Mouse (Mus musculus) induced T-regulatory cell, adult 2 months (primary cell): ENCODE data around the gene Crmp1.
A peak's percentile ranks its signal among the peaks of the same experiment; 100 is the strongest.

Experiments
- DNase-seq: peaks from one replicate; pipeline ENCODE4 v3.0.0-alpha.2; 2012; ENCODE audit warnings: low read depth

Crmp1 gene

DNA sequence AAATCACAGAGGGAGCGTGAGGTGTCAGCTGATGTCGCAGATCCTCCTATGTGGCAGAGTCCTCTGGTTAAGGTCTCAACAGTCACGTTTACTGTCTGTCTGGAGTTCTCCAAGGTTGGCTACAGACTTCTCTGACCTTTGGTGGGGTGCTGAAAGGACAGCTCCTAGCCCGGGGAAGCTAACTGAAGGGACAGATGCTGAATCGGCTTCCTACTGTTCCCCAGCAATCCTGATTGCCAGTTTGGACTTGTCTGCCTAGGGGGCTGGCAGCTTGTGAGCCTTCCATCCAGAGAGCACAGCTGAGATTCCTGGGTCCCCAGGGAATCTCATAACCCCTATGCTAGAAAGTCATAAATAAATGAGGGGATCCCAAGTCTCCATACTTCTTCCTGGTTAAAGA lies 1.2 kb upstream of the Crmp1 start:
- DNase-seq = peak; percentile 31

DNA sequence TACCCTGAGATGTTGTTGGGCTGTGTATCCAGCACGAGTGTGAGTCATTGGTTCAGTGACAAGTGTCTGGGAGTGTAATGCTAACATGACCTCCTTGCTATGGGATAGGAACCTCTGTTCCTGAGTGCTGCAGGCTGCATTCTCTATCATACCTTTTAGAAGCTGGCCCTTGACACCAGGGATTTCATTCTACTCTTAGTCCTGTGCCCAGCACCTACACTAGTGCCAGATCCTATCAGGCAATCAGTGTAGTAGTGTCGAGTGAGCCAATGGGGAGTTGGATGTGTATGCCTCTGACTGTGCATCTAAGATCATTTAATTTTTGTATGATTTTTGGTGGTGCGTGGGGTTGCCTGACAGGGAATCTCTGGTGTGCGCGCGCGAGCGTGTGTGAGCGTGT lies 516 bp upstream of the Crmp1 start:
- DNase-seq = peak; percentile 3

DNA sequence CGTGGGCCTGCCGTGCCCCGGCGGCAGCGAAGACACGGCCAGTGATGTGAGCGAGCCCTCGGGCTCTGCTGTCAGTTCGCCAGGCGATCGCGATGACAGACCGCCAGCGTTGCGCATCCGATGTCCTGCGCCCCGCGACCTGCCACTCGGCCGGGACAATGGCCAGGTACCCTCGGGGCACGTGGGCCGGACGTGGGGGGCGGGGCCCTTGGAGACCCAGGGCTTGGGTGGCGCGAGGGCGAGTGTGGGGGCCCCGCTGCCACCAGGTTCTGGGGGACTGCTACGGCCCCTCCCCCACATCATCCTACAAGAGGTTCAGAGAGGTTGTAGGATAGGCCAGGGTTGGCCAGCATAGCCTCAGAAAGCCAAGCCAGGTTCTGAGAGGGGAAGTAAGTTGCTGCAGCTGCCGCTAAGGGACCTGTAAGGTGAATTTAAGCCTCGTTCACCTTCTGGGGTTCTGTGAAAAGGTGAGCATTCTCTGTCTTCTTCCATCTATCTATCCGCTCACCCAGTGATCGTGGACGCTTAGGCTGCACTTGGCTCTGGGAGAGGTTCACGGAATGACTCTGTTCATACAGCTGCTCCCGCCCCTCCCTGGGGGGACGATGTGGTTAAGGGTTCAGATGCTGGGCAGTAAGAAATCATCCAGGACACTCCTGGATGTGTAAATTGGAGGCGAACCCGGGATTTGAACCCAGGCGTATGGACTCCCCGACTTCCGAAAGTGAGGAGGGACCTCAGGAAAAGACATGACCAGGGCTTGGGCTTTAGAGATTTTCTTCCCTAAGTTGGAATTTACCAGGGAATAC lies 824 bp downstream of the Crmp1 start:
- DNase-seq = peak; percentile 7

DNA sequence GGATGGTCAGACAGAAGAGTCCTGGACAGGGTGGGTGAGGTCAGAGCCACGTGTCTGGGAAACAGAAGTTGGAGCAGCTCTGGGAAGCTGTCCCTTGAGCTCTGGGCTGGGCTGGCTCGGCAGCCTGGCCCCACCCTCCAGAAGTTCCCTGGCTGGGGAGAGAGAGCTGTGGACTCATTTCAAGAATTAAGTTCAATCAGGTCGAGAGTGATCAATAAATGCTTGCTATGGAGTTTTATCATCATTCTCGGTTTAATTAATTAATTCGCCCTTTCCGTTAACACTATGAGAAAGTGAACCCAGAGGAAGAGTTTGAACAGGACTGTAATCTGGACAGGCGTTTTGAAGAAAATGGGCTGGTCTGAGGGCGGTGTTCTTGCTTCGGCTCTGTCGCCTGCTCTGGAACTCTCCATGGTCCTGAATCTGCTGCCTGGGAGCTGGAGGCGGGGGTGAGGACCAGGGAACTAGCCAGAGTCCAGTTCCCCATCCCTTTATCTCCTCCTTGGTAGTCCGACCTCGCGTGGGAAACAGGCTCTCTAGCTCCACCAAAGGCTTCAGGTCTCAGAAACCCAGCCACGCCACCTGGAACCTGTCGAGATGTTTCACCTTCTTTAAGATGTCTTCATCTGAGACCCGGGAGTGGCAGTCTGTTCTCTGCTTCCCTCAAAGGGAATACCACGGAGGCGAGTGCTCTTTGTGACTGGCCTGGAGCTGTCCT lies 1.6 kb downstream of the Crmp1 start:
- peak; percentile 80 for DNase-seq

DNA sequence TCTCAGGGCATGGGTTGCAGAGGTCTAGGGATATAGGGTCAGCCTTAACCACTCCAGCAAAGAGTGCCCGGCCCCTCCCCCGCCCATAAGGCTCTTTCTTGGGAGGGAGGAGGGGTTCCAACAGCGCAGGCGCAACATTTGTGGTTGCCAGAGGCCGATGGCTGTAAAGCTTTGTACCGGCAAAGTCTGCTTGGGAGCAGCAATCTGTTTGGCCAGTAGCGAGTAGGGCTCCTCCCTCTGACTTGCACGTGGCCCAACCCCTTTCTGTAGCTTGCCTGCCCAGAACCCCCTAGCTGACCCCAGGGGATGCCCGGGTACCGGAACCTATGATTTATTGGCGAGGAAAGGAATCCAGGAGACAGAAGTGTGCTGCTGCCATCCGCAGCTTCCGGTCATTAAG lies 2.4 kb downstream of the Crmp1 start:
- DNase-seq = peak; percentile 34

DNA sequence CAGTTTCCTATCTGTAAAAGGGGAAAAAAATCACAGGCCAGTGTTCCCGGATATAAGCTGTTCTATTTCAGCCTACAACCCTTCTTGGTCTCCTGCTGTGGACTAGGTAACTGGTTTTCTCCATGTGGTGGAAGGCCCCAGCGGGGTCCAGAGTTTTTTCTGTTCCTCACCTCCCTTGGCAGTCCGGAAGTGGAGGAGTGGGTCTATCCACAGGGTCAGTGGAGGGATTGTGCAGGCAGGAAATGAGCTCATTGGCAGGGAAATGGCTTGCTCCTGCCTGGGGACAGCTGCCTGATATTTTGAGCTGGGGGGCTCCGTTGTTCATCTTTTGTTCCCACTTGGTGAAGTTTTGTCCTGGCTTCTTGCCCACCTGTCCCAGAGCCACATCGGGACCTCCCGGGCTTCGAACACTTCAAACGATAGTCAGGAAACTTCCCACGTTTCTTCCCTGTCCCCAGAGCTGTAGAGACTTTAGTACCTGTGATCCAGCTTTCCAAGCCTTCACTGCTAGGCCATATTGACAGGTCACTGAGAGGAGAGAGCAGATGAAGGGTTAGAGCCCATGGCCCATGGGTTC lies 3.0 kb downstream of the Crmp1 start:
- peak; percentile 9 for DNase-seq

DNA sequence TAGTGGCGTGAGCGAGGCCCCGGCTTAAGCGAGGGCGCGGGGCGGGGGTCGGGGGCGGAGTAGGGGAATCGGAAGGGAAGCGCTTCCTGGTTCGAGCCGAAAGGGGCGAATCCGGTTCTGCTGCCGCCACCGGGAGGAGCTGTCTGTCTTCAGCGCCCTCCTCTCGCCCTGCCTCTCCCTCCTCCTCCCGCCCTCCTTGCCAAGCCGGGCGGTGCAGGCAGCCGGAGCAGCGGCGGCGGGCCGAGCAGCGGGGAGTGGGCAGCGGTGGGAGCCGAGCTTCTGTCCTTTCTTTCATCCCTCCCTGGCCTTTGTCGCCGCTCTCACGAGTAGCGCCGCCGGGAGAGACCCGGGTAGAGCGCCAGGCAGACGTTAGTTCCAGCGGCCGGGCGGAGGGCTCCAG lies 3.9 kb downstream of the Crmp1 start:
- DNase-seq = peak; percentile 70

DNA sequence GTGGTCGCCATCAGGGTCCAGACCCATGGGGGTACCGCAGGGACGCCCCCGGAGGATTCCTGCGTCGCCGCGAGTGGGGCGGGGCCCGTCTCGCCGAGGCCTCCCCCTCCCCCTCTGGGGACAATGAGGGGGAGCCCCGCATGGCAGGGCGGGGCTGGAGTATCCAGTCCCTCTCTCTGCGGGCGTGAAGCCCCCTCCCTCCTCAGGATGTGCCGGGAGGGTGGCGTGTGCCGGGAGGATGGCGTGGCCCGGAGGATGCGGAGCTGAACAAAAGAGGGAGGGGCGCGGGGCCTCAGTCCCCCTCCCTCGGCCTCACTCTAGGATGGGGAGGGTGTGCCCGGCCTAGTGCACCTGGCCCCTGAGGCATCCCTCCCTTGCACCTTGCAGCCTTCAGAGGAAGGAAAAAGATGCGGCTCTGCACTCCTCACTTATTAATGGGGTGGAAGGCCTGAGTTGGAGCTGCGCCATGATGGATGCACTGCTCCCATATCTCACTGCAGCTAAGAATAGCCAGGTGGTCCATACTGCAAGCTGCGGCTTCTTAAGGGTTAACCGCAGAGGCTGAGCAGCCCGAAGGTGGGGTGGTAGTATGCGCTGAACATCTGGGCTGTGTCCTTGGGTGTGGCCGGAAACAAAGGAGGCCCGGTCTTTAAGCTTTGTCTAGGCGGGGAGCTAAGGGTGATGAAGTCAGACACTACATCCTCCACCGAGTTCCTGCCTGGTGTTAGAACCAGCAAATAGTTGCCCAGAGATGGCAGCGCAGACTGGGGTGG lies 4.6 kb downstream of the Crmp1 start:
- DNase-seq = peak; percentile 71

DNA sequence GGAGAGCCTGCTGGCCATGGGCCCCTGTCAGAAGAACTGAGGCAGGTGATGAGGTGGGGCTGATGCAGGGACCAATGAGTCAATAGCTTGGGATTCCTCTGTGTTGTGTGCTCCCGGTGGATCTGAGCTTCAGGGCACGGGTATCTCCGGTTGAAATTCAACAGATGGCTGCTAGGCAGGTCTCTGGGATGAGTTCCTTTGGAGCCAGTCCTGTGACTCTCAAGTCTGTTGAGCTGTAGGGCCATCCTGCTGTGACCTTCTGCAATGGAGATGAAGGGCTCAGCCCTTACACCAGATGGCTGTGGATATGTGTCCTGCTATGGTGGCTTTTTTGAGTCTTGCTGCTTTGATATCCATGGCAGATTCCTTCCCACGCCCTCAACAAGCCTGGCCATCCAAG lies 5.7 kb downstream of the Crmp1 start:
- peak; percentile 2 for DNase-seq

DNA sequence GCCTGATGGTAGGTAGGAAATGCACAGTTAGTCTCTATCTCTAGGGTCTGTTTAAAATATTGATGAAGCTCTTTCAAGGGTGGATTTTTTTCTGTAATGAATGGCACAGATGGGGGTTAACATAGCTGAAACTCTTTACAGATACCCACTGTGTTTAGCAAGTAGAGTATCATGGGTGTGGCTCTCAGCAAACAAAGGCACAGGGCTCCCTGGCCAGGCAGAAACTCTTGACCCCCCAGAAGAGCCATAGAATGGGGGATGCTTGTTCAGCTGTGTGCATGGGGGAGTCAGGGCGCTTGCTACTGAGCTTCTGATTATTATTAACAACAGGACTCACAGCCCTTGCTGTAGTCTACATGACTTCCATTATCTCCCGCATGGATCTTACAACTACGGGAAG lies 7.1 kb downstream of the Crmp1 start:
- no peak for DNase-seq

DNA sequence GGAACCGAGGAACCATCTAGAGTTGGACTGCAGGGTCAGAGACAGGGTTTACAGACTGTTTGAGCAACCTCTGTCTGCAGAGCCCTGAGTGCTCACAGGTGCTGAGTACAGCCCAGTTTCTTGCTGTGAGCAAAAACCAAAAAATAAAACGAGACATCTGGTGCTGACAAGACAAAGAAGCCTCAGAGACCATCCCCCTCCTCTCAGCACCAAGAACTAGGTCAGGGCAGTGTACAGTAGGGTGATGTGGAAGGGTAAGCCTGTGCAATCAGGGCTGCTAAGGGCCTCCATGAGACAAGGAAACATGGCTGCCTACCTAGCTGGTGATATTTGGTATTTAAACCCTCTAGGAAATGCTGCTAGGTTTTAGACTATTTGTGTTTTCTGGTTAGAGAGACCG lies 9.9 kb downstream of the Crmp1 start:
- DNase-seq = no peak

DNA sequence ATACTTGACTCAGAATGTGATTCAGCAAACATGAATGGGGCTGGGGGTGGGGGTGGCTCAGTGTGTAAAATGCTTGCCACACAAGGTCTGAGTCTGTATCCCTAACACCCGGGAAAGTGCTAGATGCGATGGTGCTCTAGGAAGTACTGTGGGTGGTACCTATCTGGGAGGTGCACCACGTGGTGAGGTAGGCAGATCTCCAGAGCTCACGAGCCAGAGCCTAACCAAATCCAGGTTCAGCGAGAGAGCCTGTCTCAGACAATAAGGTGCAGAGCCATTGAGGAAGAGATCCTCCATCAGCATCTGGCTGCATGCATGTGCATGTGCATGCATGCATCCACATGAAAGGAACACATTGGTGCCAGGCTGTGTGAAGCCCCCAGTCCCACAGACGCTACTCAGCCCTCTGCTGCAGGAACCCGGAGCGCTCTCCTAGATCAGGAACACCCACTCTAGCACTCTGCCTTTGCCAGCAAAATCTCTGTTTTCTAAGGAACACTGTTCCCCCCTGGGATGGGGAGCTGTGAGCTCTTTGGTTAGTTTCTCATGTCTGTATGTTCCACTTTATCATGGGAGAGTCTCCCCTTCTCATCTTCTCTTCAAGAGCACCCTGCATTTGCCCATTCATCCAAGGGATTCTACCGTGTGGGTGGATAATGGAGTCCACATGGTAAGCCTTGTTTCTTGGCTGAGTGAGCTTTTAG lies 10.5 kb downstream of the Crmp1 start:
- no peak for DNase-seq

DNA sequence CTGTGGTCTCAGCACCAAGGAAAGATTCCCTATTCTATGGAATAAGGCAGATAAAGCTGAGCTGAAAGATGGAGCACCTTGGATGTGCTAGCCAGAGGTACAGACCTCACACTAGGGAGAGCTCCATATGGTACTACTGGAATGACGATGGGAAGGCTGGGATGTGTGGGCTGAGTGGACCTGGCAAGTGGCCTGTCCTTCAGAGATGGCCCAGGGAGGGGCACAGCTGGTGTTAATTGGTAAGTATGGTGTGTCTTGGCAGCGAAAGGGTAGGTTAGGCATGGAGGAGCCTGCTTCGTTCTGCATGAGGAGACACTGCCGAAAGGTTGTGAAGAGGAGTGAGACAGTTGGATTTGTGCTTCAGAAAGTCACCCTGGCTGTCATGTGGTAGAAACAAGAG lies 12.8 kb downstream of the Crmp1 start:
- no peak for DNase-seq

DNA sequence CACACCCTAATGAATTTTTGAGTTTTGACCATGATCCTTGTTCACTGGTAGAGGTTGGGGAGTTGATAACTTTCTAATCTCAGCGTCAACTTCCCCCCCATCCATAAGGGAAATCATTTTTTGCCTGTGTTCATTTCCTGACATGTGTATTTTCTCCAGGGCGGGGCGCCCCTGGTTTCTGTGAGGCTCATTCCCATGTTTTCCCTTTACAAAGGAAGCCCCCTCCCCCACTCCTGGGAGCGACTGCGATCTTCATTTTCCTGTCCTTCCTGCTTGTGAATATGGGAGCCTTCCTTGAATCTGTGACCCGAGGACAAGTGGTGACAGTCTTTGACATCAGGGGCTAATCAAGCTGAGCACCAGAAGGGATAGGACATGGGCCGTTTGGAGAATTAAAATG lies 15.1 kb downstream of the Crmp1 start:
- DNase-seq = no peak

DNA sequence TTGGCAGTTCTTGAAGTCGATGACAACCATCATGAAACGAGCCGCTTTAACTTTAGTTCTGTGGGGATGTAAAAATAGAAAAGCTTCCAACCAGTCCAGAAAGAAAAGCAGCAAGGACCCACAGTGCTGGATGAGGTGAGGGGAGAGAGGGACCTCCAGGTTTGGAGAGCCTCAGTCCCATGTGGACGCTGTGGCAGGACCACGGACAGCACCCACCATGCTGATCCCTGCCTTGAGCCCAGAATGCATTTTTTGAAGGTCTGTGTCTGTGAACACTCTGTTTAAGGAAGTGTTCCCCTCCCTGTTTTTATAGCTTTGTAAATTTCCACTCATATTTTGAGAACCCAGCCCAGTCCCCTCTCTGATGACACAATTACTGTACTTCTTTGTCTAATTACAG lies 15.5 kb downstream of the Crmp1 start:
- peak; percentile 26 for DNase-seq

DNA sequence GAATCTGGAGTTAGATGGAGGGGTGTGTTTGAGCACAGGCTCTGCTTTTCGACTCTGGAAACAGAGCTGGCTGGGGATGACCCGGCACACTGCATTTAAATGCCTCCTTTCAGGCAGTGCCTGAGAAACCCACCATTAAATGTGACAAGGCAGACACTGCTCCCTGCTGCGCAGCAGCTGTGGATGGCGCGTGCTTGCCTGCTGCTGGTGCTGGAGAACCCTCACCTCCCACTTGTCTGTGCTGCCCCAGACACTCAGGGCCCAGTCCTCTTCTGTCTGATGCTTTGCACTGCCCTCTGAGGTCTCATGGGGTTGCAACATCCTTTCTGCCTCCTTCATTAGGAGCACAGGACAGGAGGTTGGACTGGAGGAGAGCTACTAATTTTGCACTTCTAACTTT lies 20.0 kb downstream of the Crmp1 start:
- DNase-seq = no peak

DNA sequence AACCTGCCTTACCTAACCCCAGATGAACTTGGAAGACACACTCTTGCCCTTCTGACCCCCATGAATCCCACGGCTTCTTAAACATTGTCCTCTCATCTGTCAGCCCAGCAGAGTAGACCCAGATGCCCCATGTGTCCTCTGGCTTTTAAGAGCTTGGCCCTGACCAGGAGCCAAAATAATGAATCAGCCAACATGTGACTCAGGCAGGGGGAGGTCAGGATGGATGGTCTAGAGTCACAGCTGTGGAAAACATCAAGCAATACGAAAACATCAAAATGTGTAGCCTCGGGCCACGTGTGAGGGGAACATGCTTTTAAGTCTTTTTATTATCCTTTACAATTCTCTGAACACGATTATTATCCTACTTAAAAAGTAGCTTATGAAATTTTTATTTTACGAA lies 22.1 kb downstream of the Crmp1 start:
- DNase-seq = no peak

DNA sequence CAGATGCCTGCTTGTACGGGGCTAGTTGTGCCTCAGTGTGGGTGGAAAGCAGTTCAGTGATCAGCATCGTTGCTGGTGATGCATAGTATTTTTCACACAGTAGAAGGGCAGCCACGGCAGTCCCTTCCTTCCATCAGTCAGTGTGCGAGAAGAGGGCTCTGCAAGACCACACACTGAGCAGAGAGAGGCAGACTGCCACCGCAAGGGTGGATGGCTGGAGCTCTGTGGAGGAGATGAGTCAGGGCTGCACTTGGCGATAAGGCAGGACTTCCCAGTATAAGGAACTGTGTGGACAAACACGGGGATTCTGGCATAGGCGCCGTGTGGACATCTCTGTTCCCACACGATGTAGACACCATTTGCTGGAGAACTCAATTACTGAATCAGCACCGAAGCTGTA lies 39.3 kb downstream of the Crmp1 start:
- no peak for DNase-seq

DNA sequence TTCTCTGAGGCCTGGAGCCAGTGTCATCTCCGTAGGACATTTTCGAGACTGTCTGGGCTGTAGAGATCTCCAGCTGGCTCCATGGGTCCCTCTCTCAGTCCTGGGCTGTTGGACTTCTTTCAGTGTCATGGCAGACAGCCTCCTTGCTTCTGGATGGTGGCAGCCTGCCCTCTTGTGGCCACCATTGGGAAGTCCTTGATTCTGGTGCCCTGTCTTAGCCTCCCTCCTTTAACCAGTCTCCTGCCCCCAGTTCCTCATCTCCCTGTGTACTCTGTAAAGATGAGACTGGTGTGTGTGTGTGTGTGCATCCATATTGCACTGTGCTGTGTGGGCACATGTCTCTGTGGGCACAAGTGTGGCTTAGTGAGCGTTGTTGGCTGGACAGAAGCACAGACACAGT lies 46.6 kb downstream of the Crmp1 start:
- DNase-seq = peak; percentile 48

DNA sequence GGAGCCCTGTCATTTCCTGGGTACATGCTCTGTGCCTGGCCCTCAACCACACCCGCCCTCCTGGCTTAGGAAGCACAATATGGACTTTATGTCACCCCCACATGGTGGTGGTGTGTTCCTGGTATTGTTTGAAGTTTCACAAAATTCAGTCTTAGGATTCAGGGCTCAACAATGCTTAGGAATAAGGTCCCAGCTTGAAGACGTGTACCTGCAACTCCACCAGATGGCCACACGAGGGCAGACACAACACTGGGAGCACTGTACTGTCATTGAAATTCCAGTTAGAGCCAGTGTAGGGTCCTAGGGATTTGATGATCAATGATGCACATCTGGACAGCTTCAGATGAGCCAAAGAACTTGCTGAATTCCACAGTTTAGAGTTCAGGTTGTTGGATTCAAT lies 47.5 kb downstream of the Crmp1 start:
- peak; percentile 47 for DNase-seq

DNA sequence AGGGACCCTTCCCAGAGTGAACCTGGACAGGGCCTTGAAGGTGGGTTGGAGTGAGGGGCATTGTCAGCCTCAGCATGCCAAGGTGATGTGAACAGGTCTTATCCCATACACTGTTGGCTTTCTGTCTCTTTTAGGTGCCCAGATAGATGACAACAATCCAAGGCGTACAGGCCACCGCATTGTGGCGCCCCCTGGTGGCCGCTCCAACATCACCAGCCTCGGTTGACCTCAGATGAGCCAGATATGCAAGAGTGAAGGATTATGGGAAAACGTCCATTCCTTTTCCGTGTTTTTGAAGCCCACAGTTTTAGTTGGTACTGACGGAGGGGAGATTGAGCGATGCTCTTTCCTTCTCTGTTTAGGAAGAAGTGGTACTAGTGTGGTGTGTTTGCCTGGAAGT lies 49.2 kb downstream of the Crmp1 start:
- DNase-seq = peak; percentile 28

DNA sequence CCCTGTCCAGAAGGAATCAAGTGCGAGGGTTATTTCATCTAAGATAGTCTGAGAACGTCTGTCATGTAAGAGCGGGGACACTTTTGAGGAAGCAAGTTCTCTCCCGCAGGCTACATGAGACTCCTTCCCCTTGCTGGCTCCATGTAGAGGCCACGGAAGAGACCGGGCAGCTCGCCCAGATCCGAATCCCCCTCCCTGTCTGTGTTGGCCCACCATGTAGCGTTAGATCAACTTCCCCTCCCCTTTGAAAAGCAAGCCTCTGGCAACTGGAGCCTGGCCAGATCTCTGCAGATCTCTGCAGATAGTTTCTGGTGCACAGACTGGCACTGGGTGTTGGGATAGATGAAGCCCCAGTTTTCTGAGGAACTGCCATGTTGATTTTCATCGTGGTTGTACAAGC lies 55.0 kb downstream of the Crmp1 start:
- DNase-seq = no peak
